Mouse (Mus musculus) Patski (cell line): ENCODE results near the gene Hibadh. TPM values are rescaled to one million over a fixed set of nuclear protein-coding genes. Genes with fewer than 3 reads are reported as not detected.
A peak's percentile ranks its signal among the peaks of the same experiment; 100 is the strongest.

Experiments used
- ATAC-seq: fragments of 100-300 bp; one replicate; pipeline ENCODE4 v1.8.0; 2021
- CTCF ChIA-PET: fragments of 350-600 bp; sonication (Branson Sonifier 250); formaldehyde crosslinking; loops from one replicate; lab custom pipeline; 2022; ENCODE audit warnings: inconsistent platforms; lab: Charles Lee
- POLR2A ChIA-PET: fragments of 350-600 bp; sonication (Branson Sonifier 250); formaldehyde crosslinking; loops from one replicate; lab custom pipeline; 2022; ENCODE audit warnings: antibody characterized with exemption, inconsistent platforms; lab: Charles Lee
- DNase-seq: peaks from one replicate; pipeline ENCODE4 v3.0.0-alpha.2; 2011; ENCODE audit warnings: low read depth, low spot score
- H3K27me3 ChIP-seq: fragments of 371-371 bp; one replicate; pipeline ENCODE4 v1.5.1; 2021
- CTCF ChIP-seq: fragments of 100-300 bp; IDR thresholded peaks from one replicate; pipeline ENCODE4 v1.5.1; 2021
- in situ Hi-C: fragments of 300-500 bp; cut with MboI; formaldehyde crosslinking; loops from 3 replicates; pipeline ENCODE4 v1.11.1; 2018; ENCODE audit warnings: low pct_unique_long_range_greater_than_20kb, mixed read lengths
- polyA plus RNA-seq: library from polyadenylated mRNA; unstranded; gene quantifications from one replicate; pipeline ENCODE4 v1.2.3, GENCODE M21; 2021

The Hibadh gene
- polyA plus RNA-seq, 1 experiment from 2014 or later: 136 TPM

- TF ChIP-seq CTCF: no peak
- ChIA-PET POLR2A (interaction anchor here (0.6 to 1.5 kb wide), 2 partner anchors 10 to 20 kb away, joined by 3 read pairs; no protein-coding TSS in a partner anchor), CTCF (no interaction called here)
- H3K27me3 ChIP-seq: no peaks in the 10 kb centered on the region
- DNase-seq: peak; percentile 59
- in situ Hi-C loops: no loop called here
- peak; percentile 67 for ATAC-seq
These were observed 134.1 kb downstream of the Hibadh start for GRCm38 (mm10) chr6:52505777-52506755.

GRCm38 (mm10) chr6:52504676-52505460 lies 135.3 kb downstream of the Hibadh start:
- ATAC-seq (peak; percentile 65), DNase-seq (peak; percentile 91)
- in situ Hi-C loops: no loop called here
- TF ChIP-seq CTCF: no peak
- ChIA-PET POLR2A (interaction anchor here (0.6 to 1.5 kb wide), 3 partner anchors 9 to 93 kb away, joined by 3 read pairs; no protein-coding TSS in a partner anchor), CTCF (no interaction called here)
- H3K27me3 ChIP-seq: no peaks in the 10 kb centered on the region

- in situ Hi-C loops: no loop called here
- CTCF ChIA-PET: no interaction called here
These were observed 137.2 kb downstream of the Hibadh start for GRCm38 (mm10) chr6:52502986-52503385.

GRCm38 (mm10) chr6:52501479-52501878 lies 138.7 kb downstream of the Hibadh start:
- CTCF ChIA-PET: interaction anchor here (1.6 kb wide), 1 partner anchor 15 kb away, joined by 3 read pairs; no protein-coding TSS in a partner anchor
- POLR2A ChIA-PET: interaction anchor here (0.9 kb wide), 1 partner anchor 206 kb away, joined by 3 read pairs; no protein-coding TSS in a partner anchor
- DNase-seq: no peak
- no peak for TF ChIP-seq CTCF
- no peaks in the 10 kb centered on the region for H3K27me3 ChIP-seq
- in situ Hi-C loops: no loop called here
- no peak for ATAC-seq

More at GRCm38 (mm10) chr6:52502986-52503385, 137.2 kb downstream of the Hibadh start:
- POLR2A ChIA-PET: no interaction called here
- no peak for TF ChIP-seq CTCF
- ATAC-seq (no peak), DNase-seq (no peak)
- H3K27me3 ChIP-seq: no peaks in the 10 kb centered on the region

Other genes starting within 250 kb of the Hibadh start
- gene Tax1bp1, start 73.3 kb upstream of the Hibadh start, polyA plus RNA-seq: 191 TPM